Mouse (Mus musculus): Measurements from ENCODE around the gene Cog1. TPM values are rescaled to one million over a fixed set of nuclear protein-coding genes. Genes with fewer than 3 reads are reported as not detected.

Gene Cog1
- total and polyA plus RNA-seq, 3 experiments = 16.9 to 25.2 (median 18.6) TPM

GRCm38 (mm10) chr11:113664279-113664678 is 15.3 kb downstream of the Cog1 start:
- no peak overlapping the region for H3K9ac ChIP-seq (ENCODE audit: low read depth, low read length)

DNA sequence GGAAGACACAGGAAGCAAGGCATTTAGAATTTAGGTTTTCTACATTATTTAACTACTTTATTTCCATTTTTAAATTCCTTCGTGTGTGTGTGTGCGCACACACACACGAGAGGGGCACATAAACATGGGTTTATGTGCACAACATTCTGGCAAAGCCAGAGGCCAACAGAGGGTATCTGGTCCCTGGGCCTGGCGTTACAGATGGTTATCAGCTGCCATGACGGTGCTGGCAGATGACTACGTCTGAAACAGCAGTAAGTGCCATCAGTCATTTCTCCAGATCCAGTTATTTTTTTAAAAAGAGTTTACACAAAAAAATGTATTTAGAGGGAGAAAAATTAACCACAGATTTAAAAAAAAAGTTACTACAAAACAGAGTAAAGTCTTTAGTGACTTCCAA is 17.2 kb downstream of the Cog1 start:
- Histone ChIP-seq H3K27ac (no peak overlapping the region), H3K4me3 (no peak overlapping the region), H3K79me2 (replicated peaks; ENCODE audit: control insufficient read depth, insufficient read depth, low read length) (no peaks in the 10 kb centered on the region; the same call in 1 of the 2 replicates), H3K4me1 (ENCODE audit: control insufficient read depth, insufficient read depth, low read length) (peaks cover 5% of the 10 kb centered on the region; the same call in 1 of the 2 replicates), H3K9ac (ENCODE audit: low read depth, low read length) (no peak overlapping the region), H3K27me3 (ENCODE audit: control insufficient read depth, insufficient read depth, low read length) (no peaks in the 10 kb centered on the region), H3K36me3 (ENCODE audit: control insufficient read depth, insufficient read depth, low read length) (no peaks in the 10 kb centered on the region; the same call in 1 of the 2 replicates)
- no peak for TF ChIP-seq POLR2A (IDR thresholded peaks at IDR 0.05; ENCODE audit: insufficient read depth, low read depth, low read length)
- TF ChIP-seq CTCF (IDR thresholded peaks at IDR 0.05) = no peak
- TF ChIP-seq EP300 (IDR thresholded peaks at IDR 0.05; ENCODE audit: insufficient read depth, low read depth, low read length) = no peak
- 73% methylated on average over 6 of the region's 6 CpGs for WGBS
- no peak for DNase-seq
- intact Hi-C loops (cut with DNase I) = no loop called here

More at GRCm38 (mm10) chr11:113664279-113664678, 15.3 kb downstream of the Cog1 start:
- no peak for DNase-seq
- H3K36me3 ChIP-seq (ENCODE audit: control insufficient read depth, insufficient read depth, low read length) = no peaks in the 10 kb centered on the region; the same call in 1 of the 2 replicates
- TF ChIP-seq CTCF (IDR thresholded peaks at IDR 0.05) (no peak), POLR2A (IDR thresholded peaks at IDR 0.05; ENCODE audit: insufficient read depth, low read depth, low read length) (no peak), EP300 (IDR thresholded peaks at IDR 0.05; ENCODE audit: insufficient read depth, low read depth, low read length) (no peak)
- no peaks in the 10 kb centered on the region; the same call in 1 of the 2 replicates for H3K79me2 ChIP-seq (replicated peaks; ENCODE audit: control insufficient read depth, insufficient read depth, low read length)
- no peak overlapping the region for H3K27ac ChIP-seq
- 68% methylated on average over 2 of the region's 2 CpGs for WGBS
- no peak overlapping the region for H3K4me3 ChIP-seq
- peaks cover 5% of the 10 kb centered on the region; the same call in 1 of the 2 replicates for H3K4me1 ChIP-seq (ENCODE audit: control insufficient read depth, insufficient read depth, low read length)
- intact Hi-C loops (cut with DNase I) = no loop called here
- H3K27me3 ChIP-seq (ENCODE audit: control insufficient read depth, insufficient read depth, low read length) = no peaks in the 10 kb centered on the region

GRCm38 (mm10) chr11:113666648-113667047 is 17.7 kb downstream of the Cog1 start:
- no peaks in the 10 kb centered on the region for H3K27me3 ChIP-seq (ENCODE audit: control insufficient read depth, insufficient read depth, low read length)
- intact Hi-C loops (cut with DNase I) = no loop called here
- no peak overlapping the region for H3K4me3 ChIP-seq
- peaks cover 5% of the 10 kb centered on the region; the same call in 1 of the 2 replicates for H3K4me1 ChIP-seq (ENCODE audit: control insufficient read depth, insufficient read depth, low read length)
- H3K27ac ChIP-seq = no peak overlapping the region
- no peaks in the 10 kb centered on the region; the same call in 1 of the 2 replicates for H3K79me2 ChIP-seq (replicated peaks; ENCODE audit: control insufficient read depth, insufficient read depth, low read length)
- H3K36me3 ChIP-seq (ENCODE audit: control insufficient read depth, insufficient read depth, low read length) = no peaks in the 10 kb centered on the region; the same call in 1 of the 2 replicates
- 49% methylated on average over 10 of the region's 10 CpGs for WGBS
- TF ChIP-seq POLR2A (IDR thresholded peaks at IDR 0.05; ENCODE audit: insufficient read depth, low read depth, low read length) (no peak), CTCF (IDR thresholded peaks at IDR 0.05) (no peak), EP300 (IDR thresholded peaks at IDR 0.05; ENCODE audit: insufficient read depth, low read depth, low read length) (no peak)
- DNase-seq = no peak
- H3K9ac ChIP-seq (ENCODE audit: low read depth, low read length) = no peak overlapping the region

DNA sequence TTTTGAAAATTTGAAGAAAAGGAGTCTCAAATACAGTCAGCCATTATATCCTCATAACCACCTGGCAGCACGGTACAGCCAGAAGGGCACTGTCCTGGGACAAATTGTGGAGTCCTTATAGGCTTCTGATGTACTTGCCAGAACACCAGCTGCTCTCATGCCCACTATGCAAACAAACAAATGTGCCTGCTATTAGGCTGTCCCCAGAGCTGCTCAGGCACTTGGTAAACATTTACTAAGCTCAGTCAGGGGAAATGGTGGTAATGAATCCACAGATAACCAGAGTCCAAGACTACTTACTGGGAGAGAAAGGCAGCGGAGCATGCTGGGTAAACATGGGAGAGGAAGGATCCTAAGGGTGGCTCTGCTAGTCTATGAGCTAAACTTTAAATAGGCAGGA is 18.2 kb downstream of the Cog1 start:
- H3K79me2 ChIP-seq (replicated peaks; ENCODE audit: control insufficient read depth, insufficient read depth, low read length) = no peaks in the 10 kb centered on the region; the same call in 1 of the 2 replicates
- H3K27me3 ChIP-seq (ENCODE audit: control insufficient read depth, insufficient read depth, low read length) = no peaks in the 10 kb centered on the region
- peaks cover 5% of the 10 kb centered on the region; the same call in 1 of the 2 replicates for H3K4me1 ChIP-seq (ENCODE audit: control insufficient read depth, insufficient read depth, low read length)
- no peak for DNase-seq
- WGBS = 52% methylated on average over 2 of the region's 2 CpGs
- H3K9ac ChIP-seq (ENCODE audit: low read depth, low read length) = no peak overlapping the region
- H3K4me3 ChIP-seq = no peak overlapping the region
- no peak for TF ChIP-seq POLR2A (IDR thresholded peaks at IDR 0.05; ENCODE audit: insufficient read depth, low read depth, low read length)
- no peak for TF ChIP-seq CTCF (IDR thresholded peaks at IDR 0.05)
- no peak for TF ChIP-seq EP300 (IDR thresholded peaks at IDR 0.05; ENCODE audit: insufficient read depth, low read depth, low read length)
- no peak overlapping the region for H3K27ac ChIP-seq
- intact Hi-C loops (cut with DNase I) = no loop called here
- H3K36me3 ChIP-seq (ENCODE audit: control insufficient read depth, insufficient read depth, low read length) = no peaks in the 10 kb centered on the region; the same call in 1 of the 2 replicates

DNA sequence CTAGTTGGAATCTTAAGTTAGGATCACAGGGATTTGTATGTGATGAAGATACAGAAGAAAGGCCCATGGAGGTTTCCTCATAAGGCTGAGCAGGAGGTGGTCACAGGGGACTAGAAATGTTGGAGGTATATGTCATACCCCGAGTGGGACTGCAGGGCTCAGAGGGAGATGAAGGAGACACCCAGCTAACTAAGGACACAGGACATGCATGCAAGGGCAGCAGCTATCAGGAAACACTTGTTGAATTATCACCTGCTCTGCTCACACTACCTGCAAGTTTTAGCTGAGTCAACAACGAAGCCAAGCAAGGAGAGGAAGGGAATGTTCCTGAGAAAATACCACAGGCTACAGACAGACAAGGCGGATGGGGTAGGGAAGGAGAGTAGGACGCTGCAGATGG is 18.7 kb downstream of the Cog1 start:
- no peak overlapping the region for H3K4me3 ChIP-seq
- H3K27ac ChIP-seq = no peak overlapping the region
- no peak for DNase-seq
- H3K9ac ChIP-seq (ENCODE audit: low read depth, low read length) = no peak overlapping the region
- H3K4me1 ChIP-seq (ENCODE audit: control insufficient read depth, insufficient read depth, low read length) = peaks cover 5% of the 10 kb centered on the region; the same call in 1 of the 2 replicates
- H3K36me3 ChIP-seq (ENCODE audit: control insufficient read depth, insufficient read depth, low read length) = no peaks in the 10 kb centered on the region; the same call in 1 of the 2 replicates
- H3K27me3 ChIP-seq (ENCODE audit: control insufficient read depth, insufficient read depth, low read length) = no peaks in the 10 kb centered on the region
- intact Hi-C loops (cut with DNase I) = no loop called here
- H3K79me2 ChIP-seq (replicated peaks; ENCODE audit: control insufficient read depth, insufficient read depth, low read length) = no peaks in the 10 kb centered on the region; the same call in 1 of the 2 replicates
- WGBS = 60% methylated on average over 4 of the region's 4 CpGs
- no peak for TF ChIP-seq CTCF (IDR thresholded peaks at IDR 0.05)
- TF ChIP-seq EP300 (IDR thresholded peaks at IDR 0.05; ENCODE audit: insufficient read depth, low read depth, low read length) = no peak
- TF ChIP-seq POLR2A (IDR thresholded peaks at IDR 0.05; ENCODE audit: insufficient read depth, low read depth, low read length) = no peak

GRCm38 (mm10) chr11:113668857-113669256 is 19.9 kb downstream of the Cog1 start:
- H3K9ac ChIP-seq (ENCODE audit: low read depth, low read length) = no peak overlapping the region
- DNase-seq = no peak
- WGBS = 68% methylated on average over 5 of the region's 5 CpGs
- intact Hi-C loops (cut with DNase I) = no loop called here
- no peaks in the 10 kb centered on the region for H3K27me3 ChIP-seq (ENCODE audit: control insufficient read depth, insufficient read depth, low read length)
- no peak overlapping the region for H3K4me3 ChIP-seq
- H3K4me1 ChIP-seq (ENCODE audit: control insufficient read depth, insufficient read depth, low read length) = peaks cover 5% of the 10 kb centered on the region; the same call in 1 of the 2 replicates
- peaks cover under 1% of the 10 kb centered on the region; the same call in 1 of the 2 replicates for H3K79me2 ChIP-seq (replicated peaks; ENCODE audit: control insufficient read depth, insufficient read depth, low read length)
- peaks cover under 1% of the 10 kb centered on the region for H3K36me3 ChIP-seq (ENCODE audit: control insufficient read depth, insufficient read depth, low read length)
- H3K27ac ChIP-seq = no peak overlapping the region
- TF ChIP-seq EP300 (IDR thresholded peaks at IDR 0.05; ENCODE audit: insufficient read depth, low read depth, low read length) (no peak), CTCF (IDR thresholded peaks at IDR 0.05) (no peak), POLR2A (IDR thresholded peaks at IDR 0.05; ENCODE audit: insufficient read depth, low read depth, low read length) (no peak)
